ENCODE assay signal across 19 mouse cellular contexts in genomic region chr1:157183043-157183442, GRCm38 (mm10).
DNase-seq lines count a peak whose midpoint lies in the region; ATAC-seq and TF ChIP-seq lines count a peak whose summit lies in the region.
"Had no signal": no experiment of that assay in that cellular context is flagged by ENCODE, and none has a peak within 500 bp of the region (broad histone marks: within the 10 kb centered on the region; RNA-seq: fewer than 3 reads in every experiment).

No protein-coding gene starts in this region.

- H3K36me3 ChIP-seq in lung, embryonic 14.5 days (ENCODE audit: insufficient read depth) = no peaks in the 10 kb centered on the region
- H3K36me3 ChIP-seq in lung, postnatal 0 days (ENCODE audit: insufficient read depth, low read length) = no peaks in the 10 kb centered on the region
- H3K36me3 ChIP-seq in hindbrain, postnatal 0 days (ENCODE audit: insufficient read depth, low read length) = no peaks in the 10 kb centered on the region
- H3K36me3 ChIP-seq: hindbrain, embryonic 13.5 days; neural tube, embryonic 15.5 days had no signal

- WGBS in lung, embryonic 14.5 days = 55% methylated on average over 3 of the region's 3 CpGs
- WGBS in lung, postnatal 0 days = 46% methylated on average over 3 of the region's 3 CpGs
- WGBS in hindbrain, postnatal 0 days = 69% methylated on average over 3 of the region's 3 CpGs

- H3K4me1 ChIP-seq in lung, embryonic 14.5 days (ENCODE audit: insufficient read depth) = peaks cover 9% of the 10 kb centered on the region; the same call in 1 of the 2 replicates
- no peaks in the 10 kb centered on the region for H3K4me1 ChIP-seq in lung, postnatal 0 days (ENCODE audit: insufficient read depth, low read depth, low read length)
- H3K4me1 ChIP-seq in hindbrain, postnatal 0 days (ENCODE audit: insufficient read depth, low read length) = peaks cover 5% of the 10 kb centered on the region

- H3K4me3 ChIP-seq in lung, embryonic 14.5 days (ENCODE audit: low read depth, low read length) = no peak overlapping the region
- H3K4me3 ChIP-seq in lung, postnatal 0 days (ENCODE audit: low read depth, low read length) = no peak overlapping the region
- no peak overlapping the region for H3K4me3 ChIP-seq in hindbrain, postnatal 0 days (ENCODE audit: low read length)
- H3K4me3 ChIP-seq: hindbrain, embryonic 13.5 days; megakaryocyte, embryonic 14.5 days; neural tube, embryonic 15.5 days had no signal

- TF ChIP-seq CTCF in lung, embryonic 14.5 days (IDR thresholded peaks at IDR 0.05; ENCODE audit: low read depth) = no peak
- TF ChIP-seq CTCF in lung, postnatal 0 days (IDR thresholded peaks at IDR 0.05) = no peak
- TF ChIP-seq CTCF in hindbrain, postnatal 0 days (IDR thresholded peaks at IDR 0.05; ENCODE audit: low read depth) = no peak

- ATAC-seq in frontal cortex, adult (ENCODE audit: low TSS enrichment) = peak; percentile 91
- no peak for ATAC-seq in lung, embryonic 14.5 days (ENCODE audit: insufficient read depth)
- ATAC-seq in lung, postnatal 0 days = no peak
- no peak for ATAC-seq in hindbrain, postnatal 0 days
- ATAC-seq: liver, postnatal 0 days; midbrain, embryonic 16.5 days had no signal

- no peak overlapping the region for H3K9ac ChIP-seq in lung, embryonic 14.5 days
- H3K9ac ChIP-seq in lung, postnatal 0 days (replicated peaks; ENCODE audit: low read depth) = no peak overlapping the region
- H3K9ac ChIP-seq in hindbrain, postnatal 0 days (replicated peaks; ENCODE audit: low read length) = no peak overlapping the region
- H3K9ac ChIP-seq: hindbrain, embryonic 13.5 days; liver, postnatal 0 days; neural tube, embryonic 15.5 days had no signal

- H3K4me2 ChIP-seq in lung, embryonic 14.5 days = no peak overlapping the region
- H3K4me2 ChIP-seq in lung, postnatal 0 days (replicated peaks; ENCODE audit: low read depth, low read length) = no peak overlapping the region
- no peak overlapping the region for H3K4me2 ChIP-seq in hindbrain, postnatal 0 days (ENCODE audit: low read depth, low read length)
- H3K4me2 ChIP-seq: hindbrain, embryonic 13.5 days; neural tube, embryonic 15.5 days had no signal

- no peaks in the 10 kb centered on the region for H3K9me3 ChIP-seq in lung, embryonic 14.5 days (ENCODE audit: low read depth, low read length)
- H3K9me3 ChIP-seq in lung, postnatal 0 days (ENCODE audit: low read length) = no peaks in the 10 kb centered on the region
- H3K9me3 ChIP-seq in hindbrain, postnatal 0 days (ENCODE audit: low read length) = no peaks in the 10 kb centered on the region
- H3K9me3 ChIP-seq: hindbrain, embryonic 13.5 days; megakaryocyte, embryonic 14.5 days; neural tube, embryonic 15.5 days had no signal

- no peaks in the 10 kb centered on the region for H3K27me3 ChIP-seq in lung, embryonic 14.5 days (ENCODE audit: insufficient read depth, low read length)
- H3K27me3 ChIP-seq in lung, postnatal 0 days (replicated peaks; ENCODE audit: insufficient read depth, low read length) = no peaks in the 10 kb centered on the region
- H3K27me3 ChIP-seq in hindbrain, postnatal 0 days (ENCODE audit: insufficient read depth, low read length) = no peaks in the 10 kb centered on the region
- H3K27me3 ChIP-seq: hindbrain, embryonic 13.5 days; neural tube, embryonic 15.5 days had no signal

- H3K27ac ChIP-seq in lung, embryonic 14.5 days (ENCODE audit: low read depth) = no peak overlapping the region
- no peak overlapping the region for H3K27ac ChIP-seq in lung, postnatal 0 days (ENCODE audit: low read length)
- H3K27ac ChIP-seq in hindbrain, postnatal 0 days = no peak overlapping the region
- H3K27ac ChIP-seq: hindbrain, embryonic 13.5 days; neural tube, embryonic 15.5 days had no signal

- no peak for TF ChIP-seq EP300 in lung, postnatal 0 days (IDR thresholded peaks at IDR 0.05)

- no peak for DNase-seq in frontal cortex, postnatal 14 days (ENCODE audit: low spot score in 2 of 2)
- DNase-seq in lung, embryonic 14.5 days = peak; percentile 16
- no peak for DNase-seq in lung, postnatal 0 days (ENCODE audit: low spot score)
- DNase-seq in right cerebral cortex, adult 18-20 months = peak; percentile 57
- peak; percentile 83 for DNase-seq in telencephalon, adult 2 months (ENCODE audit: low read depth, low spot score)
- no peak for DNase-seq in cerebellum, adult 9-10 months
- no peak for DNase-seq in hindbrain, postnatal 0 days (ENCODE audit: low spot score)
- DNase-seq: B cell, adult 2 months; cerebellum, adult 8-10 months; gastrocnemius, postnatal 36 days; kidney, postnatal 36 days; liver, postnatal 0 days; thymus, adult 18-20 months; thymus, postnatal 4 days had no signal

Comparison
In these comparisons a context has a peak if more than half of its experiments do, and no peak if none do; other contexts are left out.
1. DNase-seq: peak in lung, embryonic 14.5 days (single experiment), right cerebral cortex, adult 18-20 months (single experiment) and telencephalon, adult 2 months (single experiment); none in frontal cortex, postnatal 14 days (0 of 2), lung, postnatal 0 days (single experiment), cerebellum, adult 9-10 months (single experiment) and hindbrain, postnatal 0 days (single experiment).